Mouse (Mus musculus) cerebellum, adult 18-20 months (tissue): Measurements from ENCODE around the gene Rnf10.

ENCODE experiments used
- DNase-seq, 2 experiments: peaks; one replicate each; pipeline ENCODE4 v3.0.0; 2021

Gene Rnf10

GRCm38 (mm10) chr5:115193669-115194625, 78.8 kb downstream of the Rnf10 start, which contains the start of gene Cabp1:
Cabp1 (minus strand) TSS chr5:115194381.
- DNase-seq = peak; percentile 75 to 85

- DNase-seq = peak; percentile 75 to 82
Observed at GRCm38 (mm10) chr5:115193226-115193625, 79.5 kb downstream of the Rnf10 start.

- peak in 1 of 2 experiments; percentile 39 for DNase-seq
Observed at GRCm38 (mm10) chr5:115192828-115193195, 79.9 kb downstream of the Rnf10 start.

- DNase-seq = peak; percentile 55 to 67
Observed at GRCm38 (mm10) chr5:115191880-115192827, 80.5 kb downstream of the Rnf10 start.
